Mouse (Mus musculus) testis, adult 2 months (tissue): ENCODE results near the gene H2afy2.

Source experiments
- CTCF ChIP-seq: fragments of 200-500 bp; IDR thresholded peaks from 2 replicates; pipeline ENCODE4 v1.5.1; 2012; ENCODE audit warnings: low read depth, mild to moderate bottlenecking, inconsistent platforms, low read length, moderate library complexity; ENCODE audit not compliant: control insufficient read depth, insufficient read depth, insufficient replicate concordance
- POLR2A ChIP-seq: fragments of 200-500 bp; IDR thresholded peaks from 2 replicates; pipeline ENCODE4 v1.6.1; 2012; ENCODE audit warnings: low read depth, mild to moderate bottlenecking, inconsistent platforms, low read length, moderate library complexity; ENCODE audit not compliant: control insufficient read depth

DNA sequence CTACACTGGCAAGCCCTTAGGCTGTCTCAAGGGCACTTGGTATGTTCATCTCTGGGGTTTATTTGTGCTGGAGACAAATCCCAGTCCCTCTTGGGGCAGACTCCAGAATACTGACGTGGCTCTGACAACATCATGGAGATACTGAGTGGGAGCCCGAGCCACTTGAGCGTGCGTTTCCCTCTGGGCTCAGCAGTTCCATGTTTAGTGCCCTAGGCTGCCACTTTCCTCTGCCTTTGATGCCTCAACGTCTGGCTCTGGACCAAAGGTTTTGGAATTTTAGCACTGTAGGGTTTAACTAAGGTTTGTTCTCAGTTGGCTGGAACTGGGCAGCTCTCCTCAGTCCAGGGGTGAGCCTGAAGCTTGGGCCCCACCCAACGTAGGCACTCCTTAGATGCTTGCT is 60.7 kb downstream of the H2afy2 start:
- no peak for TF ChIP-seq CTCF
- TF ChIP-seq POLR2A, result no peak
